Mouse (Mus musculus): Measurements from ENCODE around the gene Dact3. TPM values are rescaled to one million over a fixed set of nuclear protein-coding genes. Genes with fewer than 3 reads are reported as not detected.
A peak's percentile ranks its signal among the peaks of the same experiment; 100 is the strongest.

The Dact3 gene
- 5.5 and 6.0 TPM in 2 replicates for polyA plus RNA-seq (2016; fragmentation: Nextera tagmentation; extraction: Ambion mirVana)

GRCm38 (mm10) chr7:16875310-16875325, at the start of gene Dact3:
Dact3 (plus strand) TSS chr7:16875317.
- Histone ChIP-seq H3K4me1 (peaks cover 56% of the 10 kb centered on the region), H3K9me3 (no peaks in the 10 kb centered on the region), H3K27me3 (replicated peaks; ENCODE audit: low read depth, poor library complexity, severe bottlenecking) (no peaks in the 10 kb centered on the region), H3K27ac (replicated peaks) (peak within 1 kb of the TSS; percentile 96), H3K36me3 (replicated peaks) (peaks cover 39% of the 10 kb centered on the region), H3K4me3 (peak within 1 kb of the TSS; percentile 94)
- no peak for DNase-seq (ENCODE audit: low spot score)
- 8% methylated on average over 1 of the region's 1 CpGs for WGBS

- Histone ChIP-seq H3K27ac (replicated peaks) (no peak overlapping the region), H3K4me1 (peaks cover 29% of the 10 kb centered on the region), H3K9me3 (no peaks in the 10 kb centered on the region), H3K4me3 (no peak overlapping the region), H3K27me3 (replicated peaks; ENCODE audit: low read depth, poor library complexity, severe bottlenecking) (no peaks in the 10 kb centered on the region), H3K36me3 (replicated peaks) (peaks cover 92% of the 10 kb centered on the region)
- WGBS = 85% methylated on average over 10 of the region's 10 CpGs
- DNase-seq (ENCODE audit: low spot score) = no peak
Observed at GRCm38 (mm10) chr7:16825785-16826184, 49.3 kb upstream of the Dact3 start.

- H3K4me1 ChIP-seq = peaks cover 21% of the 10 kb centered on the region
- peaks cover 100% of the 10 kb centered on the region for H3K36me3 ChIP-seq (replicated peaks)
- no peak for DNase-seq (ENCODE audit: low spot score)
- no peaks in the 10 kb centered on the region for H3K9me3 ChIP-seq
- H3K4me3 ChIP-seq = no peak overlapping the region
- 76% methylated on average over 5 of the region's 5 CpGs for WGBS
- no peaks in the 10 kb centered on the region for H3K27me3 ChIP-seq (replicated peaks; ENCODE audit: low read depth, poor library complexity, severe bottlenecking)
- no peak overlapping the region for H3K27ac ChIP-seq (replicated peaks)
Observed at GRCm38 (mm10) chr7:16826571-16826970, 48.5 kb upstream of the Dact3 start.

GRCm38 (mm10) chr7:16827274-16827673, 47.8 kb upstream of the Dact3 start:
- peaks cover 100% of the 10 kb centered on the region for H3K36me3 ChIP-seq (replicated peaks)
- no peaks in the 10 kb centered on the region for H3K9me3 ChIP-seq
- H3K27ac ChIP-seq (replicated peaks) = no peak overlapping the region
- H3K27me3 ChIP-seq (replicated peaks; ENCODE audit: low read depth, poor library complexity, severe bottlenecking) = no peaks in the 10 kb centered on the region
- no peak for DNase-seq (ENCODE audit: low spot score)
- H3K4me1 ChIP-seq = peaks cover 16% of the 10 kb centered on the region
- 85% methylated on average over 4 of the region's 4 CpGs for WGBS
- no peak overlapping the region for H3K4me3 ChIP-seq

GRCm38 (mm10) chr7:16830449-16830848, 44.7 kb upstream of the Dact3 start:
- no peak for DNase-seq (ENCODE audit: low spot score)
- Histone ChIP-seq H3K4me3 (no peak overlapping the region), H3K9me3 (no peaks in the 10 kb centered on the region), H3K36me3 (replicated peaks) (peaks cover 100% of the 10 kb centered on the region), H3K27ac (replicated peaks) (no peak overlapping the region), H3K4me1 (peaks cover 9% of the 10 kb centered on the region), H3K27me3 (replicated peaks; ENCODE audit: low read depth, poor library complexity, severe bottlenecking) (no peaks in the 10 kb centered on the region)
- 87% methylated on average over 9 of the region's 9 CpGs for WGBS

GRCm38 (mm10) chr7:16837916-16838803, 37.0 kb upstream of the Dact3 start:
- DNase-seq (ENCODE audit: low spot score) = no peak
- Histone ChIP-seq H3K9me3 (no peaks in the 10 kb centered on the region), H3K36me3 (replicated peaks) (peaks cover 84% of the 10 kb centered on the region), H3K4me3 (0 out of 2 replicates have a peak overlapping the region, but pooled peaks have one; percentile 4), H3K27ac (replicated peaks) (no peak overlapping the region), H3K27me3 (replicated peaks; ENCODE audit: low read depth, poor library complexity, severe bottlenecking) (no peaks in the 10 kb centered on the region), H3K4me1 (peaks cover 24% of the 10 kb centered on the region)
- 94% methylated on average over 18 of the region's 18 CpGs for WGBS

GRCm38 (mm10) chr7:16838804-16839426, 36.2 kb upstream of the Dact3 start:
- peaks cover 32% of the 10 kb centered on the region for H3K4me1 ChIP-seq
- no peak overlapping the region for H3K27ac ChIP-seq (replicated peaks)
- H3K9me3 ChIP-seq = no peaks in the 10 kb centered on the region
- peaks cover 77% of the 10 kb centered on the region for H3K36me3 ChIP-seq (replicated peaks)
- WGBS = 87% methylated on average over 6 of the region's 6 CpGs
- DNase-seq (ENCODE audit: low spot score) = no peak
- H3K4me3 ChIP-seq = no peak overlapping the region
- H3K27me3 ChIP-seq (replicated peaks; ENCODE audit: low read depth, poor library complexity, severe bottlenecking) = no peaks in the 10 kb centered on the region

GRCm38 (mm10) chr7:16839427-16840108, 35.5 kb upstream of the Dact3 start:
- peaks cover 70% of the 10 kb centered on the region for H3K36me3 ChIP-seq (replicated peaks)
- 93% methylated on average over 12 of the region's 12 CpGs for WGBS

GRCm38 (mm10) chr7:16840109-16840491, 35.0 kb upstream of the Dact3 start:
- DNase-seq (ENCODE audit: low spot score) = no peak
- Histone ChIP-seq H3K4me3 (no peak overlapping the region), H3K27me3 (replicated peaks; ENCODE audit: low read depth, poor library complexity, severe bottlenecking) (no peaks in the 10 kb centered on the region), H3K9me3 (no peaks in the 10 kb centered on the region), H3K4me1 (peaks cover 43% of the 10 kb centered on the region), H3K36me3 (replicated peaks) (peaks cover 65% of the 10 kb centered on the region), H3K27ac (replicated peaks) (no peak overlapping the region)
- WGBS = 88% methylated on average over 2 of the region's 2 CpGs

More at GRCm38 (mm10) chr7:16839427-16840108, 35.5 kb upstream of the Dact3 start:
- DNase-seq (ENCODE audit: low spot score) = no peak
- H3K9me3 ChIP-seq = no peaks in the 10 kb centered on the region
- H3K27ac ChIP-seq (replicated peaks) = no peak overlapping the region
- no peak overlapping the region for H3K4me3 ChIP-seq
- H3K4me1 ChIP-seq = peaks cover 38% of the 10 kb centered on the region
- no peaks in the 10 kb centered on the region for H3K27me3 ChIP-seq (replicated peaks; ENCODE audit: low read depth, poor library complexity, severe bottlenecking)

- 78% methylated on average over 4 of the region's 4 CpGs for WGBS
- peaks cover 63% of the 10 kb centered on the region for H3K36me3 ChIP-seq (replicated peaks)
- H3K9me3 ChIP-seq = no peaks in the 10 kb centered on the region
- H3K27ac ChIP-seq (replicated peaks) = no peak overlapping the region
- H3K4me1 ChIP-seq = peaks cover 53% of the 10 kb centered on the region
- no peak overlapping the region for H3K4me3 ChIP-seq
- no peak for DNase-seq (ENCODE audit: low spot score)
- H3K27me3 ChIP-seq (replicated peaks; ENCODE audit: low read depth, poor library complexity, severe bottlenecking) = no peaks in the 10 kb centered on the region
Observed at GRCm38 (mm10) chr7:16841078-16841477, 34.0 kb upstream of the Dact3 start.

- DNase-seq (ENCODE audit: low spot score) = no peak
- Histone ChIP-seq H3K4me1 (peaks cover 53% of the 10 kb centered on the region), H3K27me3 (replicated peaks; ENCODE audit: low read depth, poor library complexity, severe bottlenecking) (no peaks in the 10 kb centered on the region), H3K9me3 (no peaks in the 10 kb centered on the region), H3K27ac (replicated peaks) (peak overlapping the region; percentile 85), H3K4me3 (peak overlapping the region; percentile 72), H3K36me3 (replicated peaks) (peaks cover 57% of the 10 kb centered on the region)
- WGBS = 52% methylated on average over 11 of the region's 11 CpGs
Observed at GRCm38 (mm10) chr7:16841561-16842560, 33.3 kb upstream of the Dact3 start.

GRCm38 (mm10) chr7:16842645-16843063, 32.5 kb upstream of the Dact3 start, which contains the start of gene Prkd2:
Prkd2 (plus strand) TSS chr7:16842902.
- Histone ChIP-seq H3K36me3 (replicated peaks) (peaks cover 57% of the 10 kb centered on the region), H3K27me3 (replicated peaks; ENCODE audit: low read depth, poor library complexity, severe bottlenecking) (no peaks in the 10 kb centered on the region), H3K9me3 (no peaks in the 10 kb centered on the region), H3K27ac (replicated peaks) (peak within 1 kb of the TSS; percentile 85), H3K4me3 (peak within 1 kb of the TSS; percentile 72), H3K4me1 (peaks cover 53% of the 10 kb centered on the region)
- under 1% methylated on average over 32 of the region's 32 CpGs for WGBS
- peak; percentile 93 for DNase-seq (ENCODE audit: low spot score)

Data from embryonic facial prominence, embryonic 10.5 days (tissue).